Mouse (Mus musculus): ENCODE measurements around the gene 2310011J03Rik.
A peak's percentile ranks its signal among the peaks of the same experiment; 100 is the strongest.

GRCm38 (mm10) chr10:80292251-80293146, 27.8 kb downstream of the 2310011J03Rik start, which contains the start of gene Rps15:
- TF ChIP-seq CTCF (IDR thresholded peaks at IDR 0.05; ENCODE audit: low read depth, low read length) (peak; percentile 60), EP300 (IDR thresholded peaks at IDR 0.05; ENCODE audit: insufficient read depth, low read depth, low read length) (0 out of 2 replicates have a peak, but pooled peaks have one; percentile 8), POLR2A (IDR thresholded peaks at IDR 0.05; ENCODE audit: insufficient read depth, low read length) (peak; percentile 86)

Data from ES-Bruce4 (cell line).